Mouse (Mus musculus) heart, adult 2 months (tissue): ENCODE data around the gene Dexi. TPM values are rescaled to one million over a fixed set of nuclear protein-coding genes. Genes with fewer than 3 reads are reported as not detected.

Experiments
- DNase-seq, 2 experiments: peaks; one replicate each; pipeline ENCODE4 v3.0.0; 2021
- H3K27ac ChIP-seq: fragments of 200-600 bp; 2 replicates; pipeline ENCODE4 v1.8.1; 2022
- H3K27me3 ChIP-seq: fragments of 200-500 bp; 2 replicates; pipeline ENCODE4 v1.6.1; 2012; ENCODE audit warnings: mild to moderate bottlenecking, low read length, inconsistent platforms, mixed read lengths; ENCODE audit not compliant: control insufficient read depth, insufficient read depth
- H3K36me3 ChIP-seq: fragments of 200-500 bp; 2 replicates; pipeline ENCODE4 v1.6.1; 2012; ENCODE audit warnings: low read length, inconsistent platforms; ENCODE audit not compliant: control insufficient read depth, insufficient read depth
- H3K4me1 ChIP-seq: fragments of 200-500 bp; 2 replicates; pipeline ENCODE4 v1.6.1; 2011; ENCODE audit warnings: low read length; ENCODE audit not compliant: control insufficient read depth, insufficient read depth
- H3K4me3 ChIP-seq: fragments of 200-600 bp; 2 replicates; pipeline ENCODE4 v1.8.1; 2022
- H3K79me2 ChIP-seq: fragments of 200-500 bp; replicated peaks from 2 replicates; pipeline ENCODE4 v1.6.1; 2012; ENCODE audit warnings: mild to moderate bottlenecking, inconsistent platforms, low read length, moderate library complexity, mixed read lengths; ENCODE audit not compliant: control insufficient read depth, insufficient read depth
- H3K9ac ChIP-seq: fragments of 200-500 bp; 2 replicates; pipeline ENCODE4 v1.6.1; 2012; ENCODE audit warnings: low read depth, mild to moderate bottlenecking, control low read depth, inconsistent platforms, low read length, mixed read lengths
- CTCF ChIP-seq: fragments of 200-600 bp; IDR thresholded peaks from 2 replicates; pipeline ENCODE4 v1.8.1; 2022; ENCODE audit warnings: antibody characterized with exemption, mild to moderate bottlenecking, moderate library complexity
- EP300 ChIP-seq: fragments of 200-500 bp; IDR thresholded peaks from 2 replicates; pipeline ENCODE4 v1.6.1; 2011; ENCODE audit warnings: low read depth, low read length, control low read depth; ENCODE audit not compliant: insufficient read depth
- POLR2A ChIP-seq: fragments of 200-500 bp; IDR thresholded peaks from 2 replicates; pipeline ENCODE4 v1.6.1; 2011; ENCODE audit warnings: mild to moderate bottlenecking, low read depth, low read length, control low read depth; ENCODE audit not compliant: insufficient read depth
- WGBS: fragments of 180-500 bp; shearing (Covaris S2); methylation state at CpG from one replicate; pipeline ENCODE4 v1.1.7; 2018; 5-methylcytosine and 5-hydroxymethylcytosine counted together
- intact Hi-C: fragments of 180-260 bp; cut with DNase I; formaldehyde crosslinking; loops from one replicate; pipeline ENCODE4 v1.15.1; 2025
- polyA plus RNA-seq: library from polyadenylated mRNA; depleted of rRNA; stranded (reverse); fragments of >200 nt; gene quantifications from 2 replicates; pipeline ENCODE4 v1.2.3, GENCODE M21; 2012
- total RNA-seq, 2 experiments: library from RNA; stranded (reverse); gene quantifications; 2 replicates each; pipeline ENCODE4 v1.2.3; 2021

The Dexi gene
- total and polyA plus RNA-seq, 3 experiments = 32.1 to 65.5 (median 41.1) TPM

GRCm38 (mm10) chr16:10528382-10528781, 14.5 kb downstream of the Dexi start:
- no peak for TF ChIP-seq POLR2A
- no peak for TF ChIP-seq CTCF
- TF ChIP-seq EP300 = no peak
- Histone ChIP-seq H3K27ac (no peak overlapping the region), H3K9ac (no peak overlapping the region), H3K4me3 (no peak overlapping the region), H3K36me3 (no peaks in the 10 kb centered on the region), H3K27me3 (no peaks in the 10 kb centered on the region), H3K4me1 (no peaks in the 10 kb centered on the region), H3K79me2 (no peaks in the 10 kb centered on the region)
- intact Hi-C loops = loop anchor here (10.0 kb wide), 1 partner anchor 444 kb away; no protein-coding TSS in a partner anchor
- DNase-seq = no peak
- 77% methylated on average over 3 of the region's 3 CpGs for WGBS

- no peak for DNase-seq
- Histone ChIP-seq H3K79me2 (no peaks in the 10 kb centered on the region), H3K9ac (no peak overlapping the region), H3K4me1 (no peaks in the 10 kb centered on the region), H3K27ac (no peak overlapping the region), H3K36me3 (no peaks in the 10 kb centered on the region), H3K27me3 (no peaks in the 10 kb centered on the region), H3K4me3 (no peak overlapping the region)
- 68% methylated on average over 6 of the region's 6 CpGs for WGBS
- intact Hi-C loops = loop anchor here (10.0 kb wide), 1 partner anchor 442 kb away; no protein-coding TSS in a partner anchor
- no peak for TF ChIP-seq CTCF
- no peak for TF ChIP-seq POLR2A
- TF ChIP-seq EP300 = no peak
Observed at GRCm38 (mm10) chr16:10527046-10527644, 15.7 kb downstream of the Dexi start.

- TF ChIP-seq POLR2A = no peak
- no peak for TF ChIP-seq CTCF
- TF ChIP-seq EP300 = no peak
- no peak for DNase-seq
- Histone ChIP-seq H3K27me3 (no peaks in the 10 kb centered on the region), H3K27ac (no peak overlapping the region), H3K4me3 (no peak overlapping the region), H3K36me3 (no peaks in the 10 kb centered on the region), H3K79me2 (no peaks in the 10 kb centered on the region), H3K4me1 (no peaks in the 10 kb centered on the region), H3K9ac (no peak overlapping the region)
- intact Hi-C loops = loop anchor here (10.0 kb wide), 1 partner anchor 441 kb away; no protein-coding TSS in a partner anchor
- WGBS = 50% methylated on average over 2 of the region's 2 CpGs
Observed at GRCm38 (mm10) chr16:10525610-10525980, 17.3 kb downstream of the Dexi start.

DNA sequence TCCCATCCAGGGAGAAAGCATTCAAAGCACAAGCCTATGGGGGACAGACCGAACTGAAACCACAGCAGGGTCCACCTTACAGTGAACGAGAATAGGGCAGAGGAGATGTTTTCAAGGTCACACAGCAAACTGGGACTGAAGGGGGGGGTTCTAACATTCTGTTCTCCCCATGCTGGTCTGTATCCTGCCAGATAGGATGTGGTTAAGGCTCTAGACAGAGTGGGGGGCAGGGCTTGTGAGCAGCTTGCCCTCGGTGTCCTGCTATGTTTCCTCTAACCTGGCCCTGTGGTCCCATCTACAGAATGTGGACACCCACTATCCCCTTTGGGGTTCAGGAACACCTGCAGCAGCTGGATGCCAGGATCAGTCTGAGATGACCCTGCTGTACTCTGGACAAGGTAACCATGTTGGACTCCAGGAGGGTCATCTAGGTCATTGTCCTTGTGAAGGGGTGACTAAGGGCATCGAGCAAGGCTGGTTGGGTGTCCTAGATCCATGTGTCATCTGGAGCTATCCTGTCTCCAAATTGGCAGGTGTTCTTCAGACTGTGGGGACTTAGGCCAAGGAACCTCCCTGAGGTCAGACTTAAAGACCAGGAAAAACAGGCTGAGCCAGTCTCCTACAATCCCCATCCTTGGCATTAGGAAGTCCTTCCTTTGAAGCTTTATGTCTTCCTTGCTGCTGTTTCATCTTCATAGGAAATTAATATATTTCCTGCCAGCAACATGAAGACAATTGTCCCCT, 17.8 kb downstream of the Dexi start:
- DNase-seq = no peak
- H3K27ac ChIP-seq = no peak overlapping the region
- WGBS = 62% methylated on average over 4 of the region's 4 CpGs
- H3K4me1 ChIP-seq = no peaks in the 10 kb centered on the region
- H3K4me3 ChIP-seq = no peak overlapping the region
- TF ChIP-seq CTCF (no peak), POLR2A (no peak), EP300 (no peak)
- intact Hi-C loops = loop anchor here (5.0 to 10.0 kb wide), 2 partner anchors 128 to 440 kb away; partner anchors contain the start of gene Tekt5
- no peak overlapping the region for H3K9ac ChIP-seq
- no peaks in the 10 kb centered on the region for H3K27me3 ChIP-seq
- no peaks in the 10 kb centered on the region for H3K79me2 ChIP-seq
- no peaks in the 10 kb centered on the region for H3K36me3 ChIP-seq

DNA sequence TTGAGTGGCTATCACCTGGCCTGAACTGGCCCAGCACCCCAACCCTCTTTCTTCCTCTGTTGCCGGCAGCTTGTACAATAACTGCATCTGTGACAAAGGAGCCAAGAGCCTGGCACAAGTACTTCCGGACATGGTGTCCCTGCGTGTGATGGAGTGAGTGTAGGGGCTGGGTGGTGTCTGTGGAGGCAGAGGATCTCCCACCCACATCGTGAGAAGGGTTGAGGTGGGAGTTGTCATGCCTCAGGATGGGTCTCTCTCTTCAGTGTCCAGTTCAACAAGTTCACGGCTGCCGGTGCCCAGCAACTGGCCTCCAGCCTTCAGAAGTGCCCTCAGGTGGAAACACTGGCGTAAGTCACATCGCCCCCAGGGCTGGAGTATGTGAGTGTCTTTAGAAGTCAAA, 19.2 kb downstream of the Dexi start:
- Histone ChIP-seq H3K4me1 (no peaks in the 10 kb centered on the region), H3K27ac (no peak overlapping the region), H3K4me3 (no peak overlapping the region), H3K79me2 (no peaks in the 10 kb centered on the region), H3K36me3 (no peaks in the 10 kb centered on the region), H3K9ac (no peak overlapping the region), H3K27me3 (no peaks in the 10 kb centered on the region)
- intact Hi-C loops = loop anchor here (5.0 to 10.0 kb wide), 2 partner anchors 126 to 439 kb away; partner anchors contain the start of gene Tekt5
- no peak for DNase-seq
- 94% methylated on average over 8 of the region's 8 CpGs for WGBS
- TF ChIP-seq CTCF = no peak
- no peak for TF ChIP-seq EP300
- TF ChIP-seq POLR2A = no peak

- DNase-seq = peak; percentile 51 to 70
- WGBS = 72% methylated on average over 1 of the region's 1 CpGs
- intact Hi-C loops = loop anchor here (5.0 to 10.0 kb wide), 2 partner anchors 126 to 438 kb away; partner anchors contain the start of gene Tekt5
- Histone ChIP-seq H3K4me3 (no peak overlapping the region), H3K27ac (no peak overlapping the region), H3K79me2 (no peaks in the 10 kb centered on the region), H3K36me3 (no peaks in the 10 kb centered on the region), H3K9ac (no peak overlapping the region), H3K27me3 (no peaks in the 10 kb centered on the region), H3K4me1 (no peaks in the 10 kb centered on the region)
- peak; percentile 73 for TF ChIP-seq CTCF
- TF ChIP-seq POLR2A = no peak
- TF ChIP-seq EP300 = no peak
Observed at GRCm38 (mm10) chr16:10522811-10523210, 20.0 kb downstream of the Dexi start.
